Mouse (Mus musculus): ENCODE results near the gene Gm7029. TPM values are rescaled to one million over a fixed set of nuclear protein-coding genes. Genes with fewer than 3 reads are reported as not detected.

Gm7029 gene
- total and polyA plus RNA-seq, 3 experiments: not detected

DNA sequence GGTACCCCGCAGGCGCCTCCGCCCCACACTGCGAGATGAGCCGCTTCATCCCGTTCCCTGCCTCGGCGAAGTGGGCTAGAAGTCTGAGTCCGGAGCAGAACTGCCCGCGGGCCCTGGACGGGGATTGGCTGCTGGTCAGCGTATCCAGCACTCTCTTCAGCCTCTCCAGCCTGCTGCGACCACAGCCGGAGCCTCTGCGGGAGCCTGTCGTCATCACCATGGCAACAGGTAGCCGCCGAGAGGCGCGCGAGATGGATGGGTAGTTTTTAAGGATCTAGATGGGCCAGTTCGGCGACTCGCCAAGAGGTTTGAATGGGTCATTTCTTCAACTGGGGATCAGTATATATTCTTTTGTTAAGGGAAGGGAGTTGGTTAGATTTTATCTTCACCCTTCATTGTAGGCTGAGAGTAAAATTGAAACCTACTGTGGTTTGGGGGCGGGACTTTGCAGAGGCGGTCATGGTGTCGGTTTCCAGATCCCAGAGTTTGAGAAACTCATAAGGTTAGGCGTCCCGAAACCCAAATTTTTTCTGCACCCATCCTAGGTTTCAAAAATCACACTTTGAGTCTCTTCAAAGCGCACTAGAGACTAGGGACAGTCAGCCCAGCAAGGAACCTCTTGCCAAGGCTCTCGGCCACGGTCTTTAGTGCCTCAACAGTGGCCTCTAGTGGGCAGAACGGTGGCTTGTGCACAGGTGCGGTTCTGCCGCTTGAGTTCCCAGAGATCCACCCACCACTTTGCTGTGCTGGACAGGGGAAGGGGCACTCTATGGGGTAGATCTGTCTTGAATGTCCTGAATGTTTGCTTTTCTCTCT, 46.9 kb downstream of the Gm7029 start (continued):
- peak; percentile 91 for TF ChIP-seq SIN3A (IDR thresholded peaks at IDR 0.05; ENCODE audit: low read length)

DNA sequence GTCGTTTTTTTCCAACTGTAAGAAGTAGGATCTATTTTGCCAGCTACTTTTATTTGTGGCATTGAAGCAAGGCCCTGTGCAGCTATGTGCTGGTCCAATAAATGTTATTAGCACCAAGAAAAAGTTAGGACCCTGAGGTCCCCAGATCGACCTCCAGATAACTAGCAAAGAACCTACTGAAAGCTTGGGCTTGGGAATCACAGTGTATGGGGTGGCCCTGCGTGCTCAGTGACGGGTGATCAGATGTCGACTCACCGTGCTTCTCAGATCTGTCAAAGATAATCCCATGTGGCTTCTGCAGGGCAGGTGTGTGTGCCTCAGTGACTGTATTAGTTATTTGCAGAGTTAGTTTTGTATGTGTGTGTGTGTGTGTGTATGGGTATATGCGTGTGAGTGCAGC, 47.7 kb downstream of the Gm7029 start:
- peaks cover 27 to 37% of the 10 kb centered on the region in 2 experiments for H3K4me1 ChIP-seq (ENCODE audit: control insufficient read depth in 1 of 2, insufficient read depth in 2 of 2)
- dilution Hi-C loops (cut with MboI; ENCODE audit: extremely low pct_ligation_motif_present, extremely low pct_unique_long_range_greater_than_20kb, low sequenced_read_pairs) (no loop called here), in situ Hi-C loops (cut with MboI; ENCODE audit: low pct_ligation_motif_present, low pct_unique_long_range_greater_than_20kb, low sequenced_read_pairs) (no loop called here)
- H3K9me3 ChIP-seq (replicated peaks; ENCODE audit: low read length): peaks cover 10% of the 10 kb centered on the region
- H3K9ac ChIP-seq (ENCODE audit: insufficient read depth, low read depth): no peak overlapping the region
- H3K27me3 ChIP-seq (replicated peaks): no peaks in the 10 kb centered on the region
- H3K79me2 ChIP-seq (replicated peaks; ENCODE audit: control insufficient read depth, extremely low read depth, insufficient read depth, poor library complexity, severe bottlenecking): peaks cover 22% of the 10 kb centered on the region
- no peak for DNase-seq (ENCODE audit: extremely low read depth)
- peak overlapping the region; percentile 85 for H3K4me2 ChIP-seq (ENCODE audit: insufficient read depth, low read depth, poor library complexity, severe bottlenecking)
- TF ChIP-seq ELF1 (IDR thresholded peaks at IDR 0.05; ENCODE audit: low read depth, low read length): no peak
- no peak for TF ChIP-seq JUND (conservative IDR thresholded peaks at IDR 0.05; ENCODE audit: low read depth, low read length)
- no peak for TF ChIP-seq ZMIZ1 (IDR thresholded peaks at IDR 0.05; ENCODE audit: low read depth, low read length)
- TF ChIP-seq POLR2A (IDR thresholded peaks at IDR 0.05; ENCODE audit: low read depth, low read length): no peak
- no peak for TF ChIP-seq CTCF (conservative IDR thresholded peaks at IDR 0.05 in 1 of 2, IDR thresholded peaks at IDR 0.05 in 1 of 2; ENCODE audit: low read depth in 2 of 2, low read length in 2 of 2)
- TF ChIP-seq NRF1 (IDR thresholded peaks at IDR 0.05; ENCODE audit: low read depth, low read length): no peak
- TF ChIP-seq RAD21 (IDR thresholded peaks at IDR 0.05; ENCODE audit: low read depth, low read length): no peak
- no peak for TF ChIP-seq MAFK (IDR thresholded peaks at IDR 0.05; ENCODE audit: insufficient replicate concordance, low read length)
- no peak for TF ChIP-seq ZNF384 (IDR thresholded peaks at IDR 0.05; ENCODE audit: low read depth, low read length)
- no peak for TF ChIP-seq GABPA (IDR thresholded peaks at IDR 0.05; ENCODE audit: insufficient replicate concordance, low read depth, low read length)
- no peak for TF ChIP-seq NELFE (IDR thresholded peaks at IDR 0.05; ENCODE audit: low read depth, low read length)
- TF ChIP-seq EP300 (IDR thresholded peaks at IDR 0.05; ENCODE audit: low read length): no peak
- no peak for TF ChIP-seq MXI1 (IDR thresholded peaks at IDR 0.05; ENCODE audit: low read depth, low read length)
- TF ChIP-seq KAT2A (IDR thresholded peaks at IDR 0.05; ENCODE audit: insufficient replicate concordance, low read length): no peak
- TF ChIP-seq BHLHE40 (IDR thresholded peaks at IDR 0.05; ENCODE audit: low read depth, low read length): no peak
- TF ChIP-seq ETS1 (conservative IDR thresholded peaks at IDR 0.05; ENCODE audit: low read depth, low read length): no peak
- no peak for TF ChIP-seq SIN3A (IDR thresholded peaks at IDR 0.05; ENCODE audit: low read length)
- no peak for TF ChIP-seq CHD2 (IDR thresholded peaks at IDR 0.05; ENCODE audit: low read length)
- H3K27ac ChIP-seq (ENCODE audit: insufficient read depth, low read depth): no peak overlapping the region
- H3K36me3 ChIP-seq (replicated peaks in 1 of 2; ENCODE audit: control insufficient read depth in 1 of 2, insufficient read depth in 1 of 2, low read length in 1 of 2): peaks cover 51 to 70% of the 10 kb centered on the region in 2 experiments
- H3K4me3 ChIP-seq (replicated peaks in 1 of 3; ENCODE audit: low read depth in 2 of 3, low read length in 2 of 3, poor library complexity in 1 of 3): peak overlapping the region in 2 of 3 experiments; percentile 71 to 83

Other genes starting within 250 kb of the Gm7029 start
Only the 20 nearest of the 30 such genes appear.
- gene Rab11b, start 113.3 kb upstream of the Gm7029 start, total RNA-seq (2012; rRNA removed): 31.8 and 32.7 TPM in 2 replicates
- 17.4 and 18.7 TPM in 2 replicates for gene Rab11b, start 113.3 kb upstream of the Gm7029 start, total RNA-seq (2014; rRNA removed)
- 49.0 and 57.9 TPM in 2 replicates for gene Rab11b, start 113.3 kb upstream of the Gm7029 start, polyA plus RNA-seq (2012; ENCODE audit: insufficient read length, low read depth)
- gene Angptl4, start 92.0 kb upstream of the Gm7029 start, total RNA-seq (2012; rRNA removed): 8.0 and 9.4 TPM in 2 replicates
- gene Angptl4, start 92.0 kb upstream of the Gm7029 start, total RNA-seq (2014; rRNA removed): 11.7 and 12.2 TPM in 2 replicates
- gene Angptl4, start 92.0 kb upstream of the Gm7029 start, polyA plus RNA-seq (2012; ENCODE audit: insufficient read length, low read depth): 6.3 and 6.8 TPM in 2 replicates
- gene Kank3, start 63.3 kb upstream of the Gm7029 start, total RNA-seq (2012; rRNA removed): 10.8 and 15.7 TPM in 2 replicates
- 0.50 and 0.81 TPM in 2 replicates for gene Kank3, start 63.3 kb upstream of the Gm7029 start, total RNA-seq (2014; rRNA removed)
- 0.78 and 1.8 TPM in 2 replicates for gene Kank3, start 63.3 kb upstream of the Gm7029 start, polyA plus RNA-seq (2012; ENCODE audit: insufficient read length, low read depth)
- gene Rps28, start 49.3 kb upstream of the Gm7029 start, total RNA-seq (2012; rRNA removed): 4,496 and 4,575 TPM in 2 replicates
- gene Rps28, start 49.3 kb upstream of the Gm7029 start, total RNA-seq (2014; rRNA removed): 696 and 765 TPM in 2 replicates
- 782 and 837 TPM in 2 replicates for gene Rps28, start 49.3 kb upstream of the Gm7029 start, polyA plus RNA-seq (2012; ENCODE audit: insufficient read length, low read depth)
- gene Ndufa7, start 49.3 kb upstream of the Gm7029 start, total RNA-seq (2012; rRNA removed): 316 and 364 TPM in 2 replicates
- 168 and 194 TPM in 2 replicates for gene Ndufa7, start 49.3 kb upstream of the Gm7029 start, total RNA-seq (2014; rRNA removed)
- gene Ndufa7, start 49.3 kb upstream of the Gm7029 start, polyA plus RNA-seq (2012; ENCODE audit: insufficient read length, low read depth): 153 and 164 TPM in 2 replicates
- gene Cd320, start 30.7 kb upstream of the Gm7029 start, total RNA-seq (2012; rRNA removed): 53.7 and 57.1 TPM in 2 replicates
- 67.1 and 84.2 TPM in 2 replicates for gene Cd320, start 30.7 kb upstream of the Gm7029 start, total RNA-seq (2014; rRNA removed)
- 45.3 and 50.9 TPM in 2 replicates for gene Cd320, start 30.7 kb upstream of the Gm7029 start, polyA plus RNA-seq (2012; ENCODE audit: insufficient read length, low read depth)
- gene Kifc1, start 16.8 kb downstream of the Gm7029 start, total RNA-seq (2012; rRNA removed): 22.3 and 23.0 TPM in 2 replicates
- 15.2 and 16.0 TPM in 2 replicates for gene Kifc1, start 16.8 kb downstream of the Gm7029 start, total RNA-seq (2014; rRNA removed)
- 41.2 and 46.6 TPM in 2 replicates for gene Kifc1, start 16.8 kb downstream of the Gm7029 start, polyA plus RNA-seq (2012; ENCODE audit: insufficient read length, low read depth)
- gene Platr17, start 31.3 kb downstream of the Gm7029 start, total RNA-seq (2012; rRNA removed): not detected in 2 replicates
- not detected in 2 replicates for gene Platr17, start 31.3 kb downstream of the Gm7029 start, total RNA-seq (2014; rRNA removed)
- gene Platr17, start 31.3 kb downstream of the Gm7029 start, polyA plus RNA-seq (2012; ENCODE audit: insufficient read length, low read depth): not detected in 2 replicates
- 33.8 and 48.3 TPM in 2 replicates for gene Daxx, start 35.6 kb downstream of the Gm7029 start, total RNA-seq (2012; rRNA removed)
- 31.6 and 32.3 TPM in 2 replicates for gene Daxx, start 35.6 kb downstream of the Gm7029 start, total RNA-seq (2014; rRNA removed)
- 53.0 and 64.7 TPM in 2 replicates for gene Daxx, start 35.6 kb downstream of the Gm7029 start, polyA plus RNA-seq (2012; ENCODE audit: insufficient read length, low read depth)
- gene Tapbp, start 42.1 kb downstream of the Gm7029 start, total RNA-seq (2012; rRNA removed): 114 and 134 TPM in 2 replicates
- gene Tapbp, start 42.1 kb downstream of the Gm7029 start, total RNA-seq (2014; rRNA removed): 44.3 and 45.3 TPM in 2 replicates
- gene Tapbp, start 42.1 kb downstream of the Gm7029 start, polyA plus RNA-seq (2012; ENCODE audit: insufficient read length, low read depth): 96.7 and 116 TPM in 2 replicates
- gene Zbtb22, start 42.1 kb downstream of the Gm7029 start, total RNA-seq (2012; rRNA removed): 21.2 and 23.5 TPM in 2 replicates
- gene Zbtb22, start 42.1 kb downstream of the Gm7029 start, total RNA-seq (2014; rRNA removed): 11.7 and 12.1 TPM in 2 replicates
- gene Zbtb22, start 42.1 kb downstream of the Gm7029 start, polyA plus RNA-seq (2012; ENCODE audit: insufficient read length, low read depth): 20.2 and 20.3 TPM in 2 replicates
- 23.0 and 25.6 TPM in 2 replicates for gene Rgl2, start 55.7 kb downstream of the Gm7029 start, total RNA-seq (2012; rRNA removed)
- gene Rgl2, start 55.7 kb downstream of the Gm7029 start, total RNA-seq (2014; rRNA removed): 20.1 and 20.4 TPM in 2 replicates
- 29.1 and 31.8 TPM in 2 replicates for gene Rgl2, start 55.7 kb downstream of the Gm7029 start, polyA plus RNA-seq (2012; ENCODE audit: insufficient read length, low read depth)
- 140 and 157 TPM in 2 replicates for gene Pfdn6, start 66.5 kb downstream of the Gm7029 start, total RNA-seq (2012; rRNA removed)
- 92.3 and 109 TPM in 2 replicates for gene Pfdn6, start 66.5 kb downstream of the Gm7029 start, total RNA-seq (2014; rRNA removed)
- gene Pfdn6, start 66.5 kb downstream of the Gm7029 start, polyA plus RNA-seq (2012; ENCODE audit: insufficient read length, low read depth): 109 and 149 TPM in 2 replicates
- gene Wdr46, start 66.8 kb downstream of the Gm7029 start, total RNA-seq (2012; rRNA removed): 49.7 and 64.5 TPM in 2 replicates
- gene Wdr46, start 66.8 kb downstream of the Gm7029 start, total RNA-seq (2014; rRNA removed): 36.8 and 39.8 TPM in 2 replicates
- 69.4 and 72.4 TPM in 2 replicates for gene Wdr46, start 66.8 kb downstream of the Gm7029 start, polyA plus RNA-seq (2012; ENCODE audit: insufficient read length, low read depth)
- 3.7 and 4.5 TPM in 2 replicates for gene B3galt4, start 77.7 kb downstream of the Gm7029 start, total RNA-seq (2012; rRNA removed)
- gene B3galt4, start 77.7 kb downstream of the Gm7029 start, total RNA-seq (2014; rRNA removed): 4.2 and 5.2 TPM in 2 replicates
- gene B3galt4, start 77.7 kb downstream of the Gm7029 start, polyA plus RNA-seq (2012; ENCODE audit: insufficient read length, low read depth): 4.6 and 6.2 TPM in 2 replicates
- 38.2 and 39.9 TPM in 2 replicates for gene Vps52, start 82.0 kb downstream of the Gm7029 start, total RNA-seq (2012; rRNA removed)
- 34.3 and 40.6 TPM in 2 replicates for gene Vps52, start 82.0 kb downstream of the Gm7029 start, total RNA-seq (2014; rRNA removed)
- 73.6 and 76.1 TPM in 2 replicates for gene Vps52, start 82.0 kb downstream of the Gm7029 start, polyA plus RNA-seq (2012; ENCODE audit: insufficient read length, low read depth)
- gene Rps18, start 82.2 kb downstream of the Gm7029 start, total RNA-seq (2012; rRNA removed): 302 and 359 TPM in 2 replicates
- 205 and 246 TPM in 2 replicates for gene Rps18, start 82.2 kb downstream of the Gm7029 start, total RNA-seq (2014; rRNA removed)
- gene Rps18, start 82.2 kb downstream of the Gm7029 start, polyA plus RNA-seq (2012; ENCODE audit: insufficient read length, low read depth): 913 and 991 TPM in 2 replicates
- gene H2-K1, start 126.5 kb downstream of the Gm7029 start, total RNA-seq (2012; rRNA removed): 1,488 and 1,753 TPM in 2 replicates
- gene H2-K1, start 126.5 kb downstream of the Gm7029 start, total RNA-seq (2014; rRNA removed): 1,386 and 1,734 TPM in 2 replicates
- 2,472 and 2,496 TPM in 2 replicates for gene H2-K1, start 126.5 kb downstream of the Gm7029 start, polyA plus RNA-seq (2012; ENCODE audit: insufficient read length, low read depth)
- 8.6 and 11.9 TPM in 2 replicates for gene Ring1, start 150.8 kb downstream of the Gm7029 start, total RNA-seq (2012; rRNA removed)
- 11.5 and 13.7 TPM in 2 replicates for gene Ring1, start 150.8 kb downstream of the Gm7029 start, total RNA-seq (2014; rRNA removed)
- 18.0 and 23.1 TPM in 2 replicates for gene Ring1, start 150.8 kb downstream of the Gm7029 start, polyA plus RNA-seq (2012; ENCODE audit: insufficient read length, low read depth)
- gene H2-Ke6, start 154.2 kb downstream of the Gm7029 start, total RNA-seq (2012; rRNA removed): 44.8 and 47.1 TPM in 2 replicates
- gene H2-Ke6, start 154.2 kb downstream of the Gm7029 start, total RNA-seq (2014; rRNA removed): 20.4 and 20.8 TPM in 2 replicates
- 31.7 and 34.5 TPM in 2 replicates for gene H2-Ke6, start 154.2 kb downstream of the Gm7029 start, polyA plus RNA-seq (2012; ENCODE audit: insufficient read length, low read depth)